Comparison of ENCODE assay signal across 7 mouse cellular contexts in the genomic region with DNA sequence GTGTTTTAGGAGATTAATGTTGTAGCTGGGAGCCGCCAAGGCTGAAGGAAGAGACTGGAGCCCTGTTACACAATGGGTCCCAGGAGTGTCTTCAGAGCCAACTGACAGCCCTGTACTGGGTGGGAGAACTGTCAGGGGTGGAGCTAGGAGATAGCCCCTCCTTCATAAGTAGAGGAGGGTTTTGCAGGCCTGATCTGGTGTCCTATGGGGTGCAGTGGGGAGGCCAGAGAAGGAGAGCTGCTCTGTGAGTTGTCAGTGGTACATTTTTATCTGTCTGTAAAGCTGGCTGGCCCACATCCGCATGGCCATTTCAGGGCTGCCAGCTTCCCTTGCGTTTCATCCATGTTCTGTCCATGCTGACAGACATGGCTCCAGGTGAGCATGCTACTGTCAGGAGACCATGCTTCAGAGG. TPM values are rescaled to one million over a fixed set of nuclear protein-coding genes. Genes with fewer than 3 reads are reported as not detected.
DNase-seq lines count a peak whose midpoint lies in the region; ATAC-seq lines count a peak whose summit lies in the region.

No protein-coding gene starts in this region.

- H3K36me3 ChIP-seq in neural tube, embryonic 11.5 days (ENCODE audit: control insufficient read depth, insufficient read depth, low read length) = no peaks in the 10 kb centered on the region
- H3K36me3 ChIP-seq in heart, embryonic 10.5 days = peaks cover 7% of the 10 kb centered on the region; the same call in 1 of the 2 replicates
- peaks cover 4% of the 10 kb centered on the region; the same call in 1 of the 2 replicates for H3K36me3 ChIP-seq in liver, embryonic 12.5 days
- H3K36me3 ChIP-seq in stomach, embryonic 15.5 days = no peaks in the 10 kb centered on the region

- no peaks in the 10 kb centered on the region for H3K27me3 ChIP-seq in neural tube, embryonic 11.5 days (ENCODE audit: control insufficient read depth, insufficient read depth, low read length)
- H3K27me3 ChIP-seq in heart, embryonic 10.5 days (ENCODE audit: insufficient read depth, poor library complexity, severe bottlenecking) = no peaks in the 10 kb centered on the region
- H3K27me3 ChIP-seq in liver, embryonic 12.5 days (replicated peaks) = no peaks in the 10 kb centered on the region
- H3K27me3 ChIP-seq in stomach, embryonic 15.5 days (replicated peaks) = no peaks in the 10 kb centered on the region

- 76% methylated on average over 3 of the region's 3 CpGs for whole genome bisulfite sequencing in neural tube, embryonic 11.5 days
- WGBS in heart, embryonic 10.5 days = 50% methylated on average over 3 of the region's 3 CpGs
- 14% methylated on average over 3 of the region's 3 CpGs for WGBS in liver, embryonic 12.5 days (ENCODE audit: insufficient replicate concordance)
- WGBS in stomach, embryonic 15.5 days = 56% methylated on average over 3 of the region's 3 CpGs

- H3K4me2 ChIP-seq in neural tube, embryonic 11.5 days (ENCODE audit: low read depth) = no peak overlapping the region
- peak overlapping the region; percentile 71 for H3K4me2 ChIP-seq in liver, embryonic 12.5 days
- no peak overlapping the region for H3K4me2 ChIP-seq in stomach, embryonic 15.5 days

- no peaks in the 10 kb centered on the region for H3K9me3 ChIP-seq in neural tube, embryonic 11.5 days (ENCODE audit: control insufficient read depth, low read length)
- no peaks in the 10 kb centered on the region for H3K9me3 ChIP-seq in heart, embryonic 10.5 days
- no peaks in the 10 kb centered on the region for H3K9me3 ChIP-seq in liver, embryonic 12.5 days (replicated peaks)
- no peaks in the 10 kb centered on the region for H3K9me3 ChIP-seq in stomach, embryonic 15.5 days

- peaks cover 68% of the 10 kb centered on the region for H3K4me1 ChIP-seq in neural tube, embryonic 11.5 days (ENCODE audit: control insufficient read depth, insufficient read depth, low read length)
- peaks cover 99% of the 10 kb centered on the region for H3K4me1 ChIP-seq in heart, embryonic 10.5 days
- peaks cover 98% of the 10 kb centered on the region for H3K4me1 ChIP-seq in liver, embryonic 12.5 days
- H3K4me1 ChIP-seq in stomach, embryonic 15.5 days = peaks cover 88% of the 10 kb centered on the region

- peak overlapping the region; percentile 49; the same call in 1 of the 2 replicates for H3K27ac ChIP-seq in neural tube, embryonic 11.5 days (ENCODE audit: low read depth, low read length)
- peak overlapping the region; percentile 80; the same call in 1 of the 2 replicates for H3K27ac ChIP-seq in heart, embryonic 10.5 days
- H3K27ac ChIP-seq in liver, embryonic 12.5 days = peak overlapping the region; percentile 93
- H3K27ac ChIP-seq in stomach, embryonic 15.5 days = peak overlapping the region; percentile 81

- intact Hi-C loops in gastrocnemius, postnatal 36 days (cut with DNase I) = no loop called here

- no peak overlapping the region for H3K9ac ChIP-seq in neural tube, embryonic 11.5 days (ENCODE audit: low read length)
- H3K9ac ChIP-seq in liver, embryonic 12.5 days = peak overlapping the region; percentile 76
- no peak overlapping the region for H3K9ac ChIP-seq in stomach, embryonic 15.5 days

- ATAC-seq in neural tube, embryonic 11.5 days (ENCODE audit: insufficient read depth, low FRiP score, low TSS enrichment) = no peak
- peak; percentile 86 for ATAC-seq in liver, embryonic 12.5 days
- ATAC-seq in stomach, embryonic 15.5 days (ENCODE audit: insufficient read depth, low FRiP score, low read depth) = peak; percentile 55; the same call in 1 of the 2 replicates

- H3K4me3 ChIP-seq in neural tube, embryonic 11.5 days (ENCODE audit: low read depth, low read length) = no peak overlapping the region
- no peak overlapping the region for H3K4me3 ChIP-seq in heart, embryonic 10.5 days
- H3K4me3 ChIP-seq in liver, embryonic 12.5 days = peak overlapping the region; percentile 48; the same call in 1 of the 2 replicates
- H3K4me3 ChIP-seq in stomach, embryonic 15.5 days (replicated peaks) = no peak overlapping the region

- no peak for DNase-seq in neural tube, embryonic 11.5 days (ENCODE audit: low spot score)
- no peak for DNase-seq in neural tube, embryonic 10.5 days (ENCODE audit: extremely low spot score, low spot score)
- DNase-seq in heart, embryonic 10.5 days (ENCODE audit: low spot score) = no peak
- DNase-seq in gastrocnemius, postnatal 36 days = no peak
- no peak for DNase-seq in frontal cortex, adult 2 months (ENCODE audit: extremely low spot score in 1 of 2, low spot score in 1 of 2)

RNA-seq across cellular contexts. Expression of gene Zmiz1, which starts 20.9 kb away (rescaled TPM):
- polyA plus RNA-seq in neural tube, embryonic 11.5 days (2014; fragmentation: Nextera tagmentation; extraction: Ambion mirVana) = 57.4 and 60.2 TPM in 2 replicates
- 38.1 and 45.8 TPM in 2 replicates for polyA plus RNA-seq in heart, embryonic 10.5 days (2016; fragmentation: Nextera tagmentation; extraction: Ambion mirVana)
- 9.1 and 10.2 TPM in 2 replicates for polyA plus RNA-seq in liver, embryonic 12.5 days (2016; fragmentation: Nextera tagmentation; extraction: Ambion mirVana)
- polyA plus RNA-seq in stomach, embryonic 15.5 days (2015; fragmentation: Nextera tagmentation; extraction: Ambion mirVana) = 29.0 and 31.3 TPM in 2 replicates
- total RNA-seq in gastrocnemius, postnatal 36 days (2021) = 10 to 100 TPM; 24.3 to 27.2 TPM
- 39.1 and 45.9 TPM in 2 replicates for polyA plus RNA-seq in frontal cortex, adult 2 months (2012; rRNA removed)
